Mouse (Mus musculus) layer of hippocampus, adult 9-11 months (tissue): ENCODE measurements at regions not wholly inside any gene's neighbourhood (a gene's known extent, or its start where the extent isn't known, plus 50 kb on each side); places are given as distances from the start of the nearest gene placed in this dataset.

Experiments
- DNase-seq: peaks from one replicate; pipeline ENCODE4 v3.0.0; 2022

GRCm38 (mm10) chr1:155041592-155041991, 57.8 kb downstream of the Ier5 start:
- DNase-seq = no peak

GRCm38 (mm10) chr1:155040939-155041371, 58.5 kb downstream of the Ier5 start:
- DNase-seq = no peak

- no peak for DNase-seq
These were observed 59.2 kb downstream of the Ier5 start for GRCm38 (mm10) chr1:155040086-155040726.

- DNase-seq = no peak
These were observed 60.5 kb downstream of the Ier5 start for GRCm38 (mm10) chr1:155038631-155039625.

GRCm38 (mm10) chr1:155037479-155037878, 62.0 kb downstream of the Ier5 start:
- no peak for DNase-seq

GRCm38 (mm10) chr1:155030908-155031307, 68.5 kb downstream of the Ier5 start:
- DNase-seq = no peak

GRCm38 (mm10) chr1:155029195-155029879, 70.1 kb downstream of the Ier5 start:
- peak; percentile 69 for DNase-seq

GRCm38 (mm10) chr1:155028735-155029134, 70.7 kb downstream of the Ier5 start:
- DNase-seq = no peak

GRCm38 (mm10) chr1:155028147-155028546, 71.3 kb downstream of the Ier5 start:
- DNase-seq = no peak

- peak; percentile 54 for DNase-seq
These were observed 71.9 kb downstream of the Ier5 start for GRCm38 (mm10) chr1:155027583-155027982.

- DNase-seq = peak; percentile 80
These were observed 73.5 kb downstream of the Ier5 start for GRCm38 (mm10) chr1:155025862-155026478.

GRCm38 (mm10) chr1:155023324-155023723, 76.1 kb downstream of the Ier5 start:
- DNase-seq = no peak

GRCm38 (mm10) chr1:155015669-155016068, 83.8 kb downstream of the Ier5 start:
- DNase-seq = no peak

- no peak for DNase-seq
These were observed 84.5 kb downstream of the Ier5 start for GRCm38 (mm10) chr1:155014944-155015343.

- DNase-seq = peak; percentile 73
These were observed 85.7 kb downstream of the Ier5 start for GRCm38 (mm10) chr1:155013784-155014183.

- DNase-seq = no peak
These were observed 86.1 kb downstream of the Ier5 start for GRCm38 (mm10) chr1:155013361-155013760.

GRCm38 (mm10) chr1:155006539-155007486, 92.6 kb downstream of the Ier5 start:
- DNase-seq = peak; percentile 83

- no peak for DNase-seq
These were observed 93.3 kb downstream of the Ier5 start for GRCm38 (mm10) chr1:155006099-155006498.

- DNase-seq = no peak
These were observed 99.1 kb downstream of the Ier5 start for GRCm38 (mm10) chr1:155000301-155000700.

GRCm38 (mm10) chr1:154999501-155000131, 99.8 kb downstream of the Ier5 start:
- DNase-seq = peak; percentile 71

GRCm38 (mm10) chr1:154995778-154996390, 103.6 kb downstream of the Ier5 start:
- DNase-seq = no peak
